Mouse (Mus musculus) urinary bladder, postnatal 10 days (tissue): ENCODE data around the gene Reg3a.
"Not testable (repeated sequence)": the region's sequence is repeated elsewhere in the genome, so short reads cannot be mapped to it uniquely, and the experiment has no call there.

Experiments used
- DNase-seq: peaks from one replicate; pipeline ENCODE4 v3.0.0; 2022; ENCODE audit warnings: low spot score

The Reg3a gene

DNA sequence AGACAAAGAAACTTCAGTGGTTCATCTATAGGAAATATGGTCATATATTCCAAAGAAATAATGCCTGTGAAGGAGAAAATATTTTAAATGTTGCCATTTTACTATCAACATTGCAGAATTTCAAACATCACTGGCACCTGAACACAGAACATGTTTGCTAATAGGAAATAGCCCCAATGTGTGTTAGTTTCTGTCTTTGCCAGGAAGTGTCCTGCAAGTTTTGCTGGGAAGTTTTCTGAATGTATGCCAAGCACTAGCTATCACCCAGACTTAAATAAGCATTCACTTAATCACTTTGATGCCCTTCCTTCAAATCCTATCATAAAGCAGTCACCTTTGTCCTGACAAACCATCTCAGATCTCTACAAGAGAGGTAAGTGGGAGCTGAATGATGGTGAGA is at the start of gene Reg3a:
Reg3a (plus strand) TSS at position 301 of the 400 bp plus-strand sequence.
- DNase-seq: no peak

DNA sequence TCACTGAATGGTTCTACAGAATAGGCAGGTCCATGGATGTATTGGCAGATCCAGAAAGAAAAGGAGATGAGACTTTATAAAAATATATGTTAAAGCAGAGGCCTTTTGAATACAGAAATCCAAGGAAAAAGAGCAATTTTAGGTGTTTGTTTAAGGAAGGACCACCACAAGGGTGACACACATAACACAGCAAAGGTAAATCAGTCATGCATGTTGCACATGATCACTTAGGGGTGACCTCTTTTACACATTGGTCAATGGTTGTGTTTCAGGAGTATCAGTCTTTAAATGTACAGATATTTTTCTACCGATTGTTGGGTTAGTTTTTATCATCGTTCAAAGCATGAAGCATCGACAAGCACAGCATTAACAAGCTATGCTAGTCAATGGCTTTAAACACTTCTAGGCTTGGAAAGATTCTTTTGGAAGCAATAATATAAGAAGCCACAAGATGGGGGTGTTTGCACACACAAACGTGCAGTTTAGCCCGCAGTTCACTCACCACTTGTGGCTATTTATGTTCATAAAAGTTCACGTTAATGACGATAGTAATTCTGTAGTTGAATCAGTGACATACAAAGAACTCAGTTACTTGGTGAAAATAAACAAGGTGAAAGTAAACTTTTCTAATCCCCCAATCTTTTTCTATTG is 48.5 kb upstream of the Reg3a start:
- DNase-seq: no peak

DNA sequence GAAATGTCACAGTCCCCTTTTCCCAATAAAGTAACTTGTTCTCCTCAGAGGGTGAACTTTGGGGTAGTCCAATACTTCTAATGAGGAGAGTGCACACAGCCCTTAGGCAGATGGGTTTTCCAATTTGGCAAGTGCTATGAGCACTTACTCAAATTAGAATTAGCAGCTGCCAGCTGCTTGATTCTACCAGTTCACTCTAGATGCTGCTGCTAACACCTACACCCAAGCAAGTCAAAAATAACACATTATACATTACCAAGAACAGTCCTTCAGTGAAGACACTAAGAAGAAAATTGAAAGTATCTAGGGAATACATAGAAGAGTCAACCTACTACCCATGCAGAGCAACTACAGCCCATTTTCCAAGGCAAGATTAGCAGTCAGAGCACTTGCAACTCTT is 40.2 kb upstream of the Reg3a start:
- DNase-seq: no peak

DNA sequence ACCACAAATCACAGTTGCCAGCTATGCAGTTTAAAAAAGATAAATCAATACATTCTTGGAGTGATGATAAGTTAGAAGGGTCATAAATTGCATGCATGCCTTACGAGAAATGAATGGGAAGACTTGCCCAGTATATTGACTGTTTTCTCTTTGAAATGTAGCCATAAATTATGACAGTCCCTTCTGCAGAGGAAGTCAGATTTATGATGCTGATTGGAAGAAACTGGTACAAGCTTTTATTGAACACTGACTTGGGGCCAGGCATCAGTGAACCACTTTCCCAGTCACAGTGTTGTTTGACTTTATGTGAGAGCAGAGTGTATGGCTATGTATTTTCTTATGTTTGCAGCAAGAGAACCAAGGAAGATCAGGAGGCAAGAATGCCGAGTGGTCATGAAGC is 38.8 kb upstream of the Reg3a start:
- DNase-seq: no peak

DNA sequence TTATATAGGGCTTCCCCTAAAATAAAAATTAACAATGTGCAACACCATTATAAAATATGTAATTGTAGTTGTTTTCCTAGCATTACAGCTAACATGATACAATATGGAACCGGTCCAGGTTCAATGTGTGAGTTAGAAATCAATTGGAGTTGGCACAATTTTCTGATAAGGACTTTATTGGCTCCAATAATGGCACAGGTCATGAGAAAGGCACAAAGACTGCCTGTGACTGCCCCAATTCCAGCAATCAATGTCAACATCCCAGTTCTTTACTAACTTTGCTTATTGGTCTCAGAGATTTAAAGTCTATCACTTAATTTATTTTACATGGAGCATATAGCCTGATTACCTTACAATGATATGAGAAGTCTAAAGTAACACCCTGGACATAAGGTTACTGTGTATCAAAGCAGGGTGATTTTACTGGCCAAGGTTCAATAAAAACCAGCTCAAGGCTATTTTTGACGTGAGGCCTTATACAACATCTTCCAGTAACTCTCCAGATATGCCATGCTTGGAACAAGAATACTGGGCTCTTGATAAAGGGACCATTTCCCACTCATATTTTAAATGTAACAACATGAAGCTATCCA is 18.4 kb upstream of the Reg3a start:
- DNase-seq: no peak

DNA sequence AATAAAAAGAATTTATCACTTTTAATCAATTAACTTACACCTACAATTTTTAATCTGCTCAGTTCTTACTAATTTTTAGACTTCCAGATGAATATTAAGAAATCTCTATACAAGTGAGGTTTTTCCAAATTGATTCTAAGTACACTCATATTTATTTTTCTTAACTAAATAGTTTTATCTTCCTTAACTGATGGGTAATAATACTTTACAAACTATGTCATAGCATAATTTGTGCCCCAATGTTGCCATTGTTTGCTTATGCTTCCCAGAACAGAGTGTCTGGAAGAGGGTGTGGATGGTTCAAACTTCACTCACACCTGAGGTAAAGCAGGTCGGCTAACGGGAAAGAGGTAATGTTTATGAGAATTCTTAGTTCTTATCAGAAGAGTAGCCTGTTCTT is 10.2 kb upstream of the Reg3a start, which contains the start of gene Reg3b:
Reg3b (plus strand) TSS at position 301 of the 400 bp plus-strand sequence.
- no peak for DNase-seq

DNA sequence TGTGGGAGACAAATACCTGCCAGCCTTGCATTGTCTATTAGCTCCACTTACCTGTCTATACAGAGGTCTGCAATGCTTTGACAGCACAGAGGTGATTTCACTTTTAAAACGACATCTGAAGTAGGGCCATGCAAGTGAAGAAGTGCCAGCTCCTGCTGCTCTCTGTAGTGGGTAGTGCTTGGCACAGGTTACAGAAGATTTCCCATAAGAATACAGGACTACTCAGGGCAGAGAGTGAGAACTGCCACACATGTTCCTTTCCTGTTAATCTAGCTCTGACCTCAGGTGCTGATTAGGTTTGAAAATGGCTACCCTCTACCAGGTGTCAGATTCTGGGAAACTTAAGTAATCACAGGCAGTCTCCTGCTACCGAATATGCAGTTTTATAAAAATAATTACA is 1.7 kb upstream of the Reg3a start, which contains the start of gene Reg3d:
Reg3d (minus strand) TSS at position 101 of the 400 bp plus-strand sequence.
- no peak for DNase-seq

DNA sequence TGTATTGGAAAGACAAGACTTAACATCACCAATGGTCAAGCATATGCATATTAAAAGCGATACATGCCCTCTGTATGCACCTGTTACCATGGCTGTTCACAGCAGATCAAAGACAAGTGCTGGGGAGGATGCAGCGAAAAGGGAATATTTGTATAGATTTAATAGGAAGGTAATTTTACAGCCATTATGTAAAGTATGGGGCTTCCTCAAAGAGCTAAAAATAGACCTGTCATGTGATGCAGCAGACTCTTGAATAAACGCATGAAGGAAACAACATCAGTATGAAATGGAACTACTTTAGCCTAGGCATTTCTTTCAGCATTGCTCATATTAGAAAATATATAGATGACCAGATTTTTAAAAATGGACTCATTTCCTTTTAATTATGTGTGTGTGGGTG is 5.1 kb downstream of the Reg3a start:
- no peak for DNase-seq

DNA sequence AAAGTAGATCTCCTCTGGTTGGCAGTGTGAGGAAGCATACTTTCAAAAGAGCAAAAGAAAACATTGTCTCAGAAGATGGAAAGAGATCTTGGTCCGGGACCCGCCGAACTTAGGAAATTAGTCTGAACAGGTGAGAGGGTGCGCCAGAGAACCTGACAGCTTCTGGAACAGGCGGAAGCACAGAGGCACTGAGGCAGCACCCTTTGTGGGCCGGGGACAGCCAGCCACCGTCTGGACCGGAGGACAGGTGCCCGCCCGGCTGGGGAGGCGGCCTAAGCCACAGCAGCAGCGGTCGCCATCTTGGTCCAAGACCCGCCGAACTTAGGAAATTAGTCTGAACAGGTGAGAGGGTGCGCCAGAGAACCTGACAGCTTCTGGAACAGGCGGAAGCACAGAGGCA is 14.8 kb downstream of the Reg3a start, which contains the start of gene Reg2:
Reg2 (plus strand) TSS at position 301 of the 400 bp plus-strand sequence.
- not testable (repeated sequence) for DNase-seq

DNA sequence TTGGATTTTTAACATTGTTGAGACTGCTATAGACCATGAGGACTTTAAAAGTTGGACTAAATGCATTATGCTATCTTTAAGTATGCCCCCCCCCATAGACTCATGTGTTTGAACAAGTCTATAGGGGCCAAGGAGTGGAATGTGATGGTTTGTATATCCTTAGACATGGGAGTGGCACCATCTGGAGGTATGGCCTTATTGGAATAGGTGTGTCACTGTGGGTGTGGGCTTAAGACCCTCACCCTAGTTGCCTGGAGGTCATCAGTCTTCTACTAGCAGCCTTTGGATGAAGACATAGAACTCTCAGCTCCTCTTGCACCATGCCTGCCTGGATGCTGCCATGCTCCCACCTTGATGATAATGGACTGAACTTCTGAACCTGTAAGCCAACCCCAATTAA is 41.9 kb downstream of the Reg3a start, which contains the start of gene Reg1:
Reg1 (plus strand) TSS at position 301 of the 400 bp plus-strand sequence.
- DNase-seq: not testable (repeated sequence)

DNA sequence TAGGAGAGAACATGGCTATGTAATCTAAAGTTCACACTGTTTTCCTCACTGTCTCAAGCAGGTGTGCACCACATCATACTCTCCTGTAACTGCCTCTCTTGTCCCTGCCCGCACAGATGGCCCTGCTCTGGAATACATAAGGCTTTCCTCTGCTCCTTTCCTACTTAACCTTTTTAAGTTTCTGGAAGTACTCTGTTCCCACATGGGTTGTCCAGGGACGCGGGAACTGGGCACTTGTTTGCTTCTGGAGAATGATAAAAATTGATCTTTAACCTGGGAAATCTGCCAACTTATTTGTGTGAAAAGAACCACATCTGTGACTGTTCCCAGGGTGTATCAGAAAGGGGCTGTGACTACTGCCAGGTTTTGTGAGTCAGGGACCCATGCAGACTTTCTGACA is 45.0 kb downstream of the Reg3a start:
- no peak for DNase-seq
